Mouse (Mus musculus): ENCODE measurements around the gene Srpr. TPM values are rescaled to one million over a fixed set of nuclear protein-coding genes. Genes with fewer than 3 reads are reported as not detected.

Gene Srpr
- total and polyA plus RNA-seq, 2 experiments from 2014 or later: 35.5 to 66.3 TPM

DNA sequence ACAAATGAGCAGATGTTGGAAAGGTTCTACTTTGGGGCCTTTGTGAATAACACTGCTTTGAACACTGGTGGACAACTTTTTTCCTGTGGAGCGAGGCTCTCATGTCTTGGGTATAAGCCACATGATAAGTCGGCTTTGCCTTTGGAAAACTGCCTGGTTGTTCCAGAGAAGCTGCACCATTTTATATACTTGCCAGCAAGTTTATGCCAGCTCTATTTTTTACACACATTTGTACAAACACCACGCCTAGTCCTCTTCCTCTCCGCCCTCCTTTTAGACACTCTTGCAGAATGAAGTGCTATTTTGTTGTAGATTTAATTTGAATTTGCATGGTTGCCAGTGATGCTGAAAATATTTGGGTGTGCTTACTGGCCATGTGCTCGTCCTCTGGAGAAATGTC lies 93.5 kb downstream of the Srpr start:
- 56% methylated on average over 5 of the region's 5 CpGs for WGBS
- no peak overlapping the region for H3K4me3 ChIP-seq (ENCODE audit: low read length)
- no peak for TF ChIP-seq CTCF (IDR thresholded peaks at IDR 0.05; ENCODE audit: low read depth)
- H3K27me3 ChIP-seq (ENCODE audit: insufficient read depth, low read length): 0 out of 2 replicates have a peak, but pooled peaks cover 5% of the 10 kb centered on the region
- no peaks in the 10 kb centered on the region for H3K4me1 ChIP-seq (ENCODE audit: insufficient read depth, low read length)
- DNase-seq (ENCODE audit: low spot score): no peak
- H3K4me2 ChIP-seq (ENCODE audit: low read depth, low read length): no peak overlapping the region
- H3K36me3 ChIP-seq (ENCODE audit: insufficient read depth, low read length): no peaks in the 10 kb centered on the region
- ATAC-seq: no peak
- H3K9ac ChIP-seq (replicated peaks; ENCODE audit: low read length): no peak overlapping the region
- H3K27ac ChIP-seq: no peak overlapping the region
- no peaks in the 10 kb centered on the region for H3K9me3 ChIP-seq (ENCODE audit: low read length)

Other genes starting within 250 kb of the Srpr start
- 17.5 and 31.4 TPM in 2 replicates for gene St3gal4, start 80.9 kb upstream of the Srpr start, total RNA-seq (2014; rRNA removed)
- 16.4 and 16.9 TPM in 2 replicates for gene St3gal4, start 80.9 kb upstream of the Srpr start, polyA plus RNA-seq (2015; fragmentation: Nextera tagmentation; extraction: Ambion mirVana)
- gene Dcps, start 24.1 kb upstream of the Srpr start, total RNA-seq (2014; rRNA removed): 31.9 and 48.5 TPM in 2 replicates
- 53.3 and 55.3 TPM in 2 replicates for gene Dcps, start 24.1 kb upstream of the Srpr start, polyA plus RNA-seq (2015; fragmentation: Nextera tagmentation; extraction: Ambion mirVana)
- 2.8 and 3.4 TPM in 2 replicates for gene Tirap, start 116 bp downstream of the Srpr start, total RNA-seq (2014; rRNA removed)
- gene Tirap, start 116 bp downstream of the Srpr start, polyA plus RNA-seq (2015; fragmentation: Nextera tagmentation; extraction: Ambion mirVana): 3.1 and 3.4 TPM in 2 replicates
- 31.4 and 38.2 TPM in 2 replicates for gene Foxred1, start 10.9 kb downstream of the Srpr start, total RNA-seq (2014; rRNA removed)
- 44.7 and 47.5 TPM in 2 replicates for gene Foxred1, start 10.9 kb downstream of the Srpr start, polyA plus RNA-seq (2015; fragmentation: Nextera tagmentation; extraction: Ambion mirVana)
- 15.6 and 18.5 TPM in 2 replicates for gene Fam118b, start 67.6 kb downstream of the Srpr start, total RNA-seq (2014; rRNA removed)
- gene Fam118b, start 67.6 kb downstream of the Srpr start, polyA plus RNA-seq (2015; fragmentation: Nextera tagmentation; extraction: Ambion mirVana): 34.6 and 34.7 TPM in 2 replicates
- 7.5 and 11.3 TPM in 2 replicates for gene Rpusd4, start 67.7 kb downstream of the Srpr start, total RNA-seq (2014; rRNA removed)
- 10.8 and 13.1 TPM in 2 replicates for gene Rpusd4, start 67.7 kb downstream of the Srpr start, polyA plus RNA-seq (2015; fragmentation: Nextera tagmentation; extraction: Ambion mirVana)
- gene Cdon, start 221.0 kb downstream of the Srpr start, total RNA-seq (2014; rRNA removed): 10.6 and 11.1 TPM in 2 replicates
- 1.0 and 1.7 TPM in 2 replicates for gene Cdon, start 221.0 kb downstream of the Srpr start, polyA plus RNA-seq (2015; fragmentation: Nextera tagmentation; extraction: Ambion mirVana)